28 mouse cellular contexts compared by ENCODE assay signal in genomic region chr2:112393958-112394357, GRCm38 (mm10). TPM values are rescaled to one million over a fixed set of nuclear protein-coding genes. Genes with fewer than 3 reads are reported as not detected.
DNase-seq lines count a peak whose midpoint lies in the region; ATAC-seq and TF ChIP-seq lines count a peak whose summit lies in the region.
"Had no signal": no experiment of that assay in that cellular context is flagged by ENCODE, and none has a peak within 500 bp of the region (broad histone marks: within the 10 kb centered on the region; RNA-seq: fewer than 3 reads in every experiment).

No protein-coding gene starts in this region.

- H3K36me3 ChIP-seq in macrophage (ENCODE audit: inconsistent target): no peaks in the 10 kb centered on the region
- no peaks in the 10 kb centered on the region for H3K36me3 ChIP-seq in hindbrain, embryonic 12.5 days
- H3K36me3 ChIP-seq: embryonic facial prominence, embryonic 13.5 days; embryonic facial prominence, embryonic 15.5 days; forebrain, embryonic 12.5 days had no signal

- no peaks in the 10 kb centered on the region for H3K4me1 ChIP-seq in hindbrain, embryonic 12.5 days
- H3K4me1 ChIP-seq: embryonic facial prominence, embryonic 15.5 days; forebrain, embryonic 10.5 days; forebrain, embryonic 12.5 days had no signal

- peak; percentile 37 for ATAC-seq in common myeloid progenitor, adult 5-6 weeks (replicated peaks; ENCODE audit: low read depth, poor library complexity, severe bottlenecking)
- peak; percentile 35 for ATAC-seq in megakaryocyte progenitor cell, adult 5-6 weeks (replicated peaks; ENCODE audit: poor library complexity)
- ATAC-seq in hindbrain, embryonic 12.5 days (ENCODE audit: low FRiP score): no peak
- ATAC-seq: activated CD4-positive, CD25-positive, alpha-beta regulatory T cell, adult 4 months; CD4-positive, CD25-positive, alpha-beta regulatory T cell, adult 4 months; forebrain, embryonic 14.5 days; forebrain, embryonic 16.5 days; Patski had no signal

- H3K79me2 ChIP-seq in macrophage (ENCODE audit: inconsistent target): peaks cover 99% of the 10 kb centered on the region

- H3K4me2 ChIP-seq in hindbrain, embryonic 12.5 days (replicated peaks): no peak overlapping the region
- H3K4me2 ChIP-seq: embryonic facial prominence, embryonic 13.5 days; embryonic facial prominence, embryonic 15.5 days; forebrain, embryonic 12.5 days had no signal

- H3K9me3 ChIP-seq in hindbrain, embryonic 12.5 days (replicated peaks): no peaks in the 10 kb centered on the region
- H3K9me3 ChIP-seq: embryonic facial prominence, embryonic 13.5 days; embryonic facial prominence, embryonic 15.5 days; forebrain, embryonic 10.5 days; forebrain, embryonic 12.5 days; G1E had no signal

- TF ChIP-seq CTCF in layer of hippocampus, adult 2 months (conservative IDR thresholded peaks at IDR 0.05): 0 out of 2 replicates have a peak, but pooled peaks have one; percentile 10

- no peak for DNase-seq in layer of hippocampus, adult 2 months (ENCODE audit: low spot score in 2 of 2)
- DNase-seq in layer of hippocampus, postnatal 25 days (ENCODE audit: extremely low spot score in 1 of 2, low spot score in 1 of 2): no peak
- no peak for DNase-seq in thymus, postnatal 0 days (ENCODE audit: low spot score)
- no peak for DNase-seq in gastrocnemius, postnatal 14 days
- DNase-seq: adrenal gland, adult 8-10 months; adrenal gland, postnatal 14 days; cerebellum, adult 11-12 months; cerebellum, adult 2 months; cerebellum, adult 9-10 months; cerebellum, postnatal 10 days; cerebellum, postnatal 25 days; embryo, embryonic 11 days had no signal

- H3K27me3 ChIP-seq in hindbrain, embryonic 12.5 days: no peaks in the 10 kb centered on the region
- H3K27me3 ChIP-seq: CH12.LX; embryonic facial prominence, embryonic 13.5 days; embryonic facial prominence, embryonic 15.5 days; forebrain, embryonic 12.5 days; Patski had no signal

- H3K27ac ChIP-seq in layer of hippocampus, adult 2 months: no peak overlapping the region
- H3K27ac ChIP-seq in macrophage: peak overlapping the region; percentile 28; the same call in 1 of the 2 replicates
- no peak overlapping the region for H3K27ac ChIP-seq in hindbrain, embryonic 12.5 days
- H3K27ac ChIP-seq: embryonic facial prominence, embryonic 13.5 days; embryonic facial prominence, embryonic 15.5 days; forebrain, embryonic 10.5 days; forebrain, embryonic 12.5 days had no signal

- H3K4me3 ChIP-seq in layer of hippocampus, adult 2 months: no peak overlapping the region
- H3K4me3 ChIP-seq in macrophage (ENCODE audit: inconsistent target): no peak overlapping the region
- no peak overlapping the region for H3K4me3 ChIP-seq in hindbrain, embryonic 12.5 days
- H3K4me3 ChIP-seq: embryonic facial prominence, embryonic 13.5 days; embryonic facial prominence, embryonic 15.5 days; erythroblast, embryonic 14.5 days; forebrain, embryonic 10.5 days; forebrain, embryonic 12.5 days had no signal

- intact Hi-C loops in gastrocnemius, postnatal 14 days (cut with DNase I; ENCODE audit: low total_unique reads): no loop called here

- no peak overlapping the region for H3K9ac ChIP-seq in hindbrain, embryonic 12.5 days
- H3K9ac ChIP-seq: embryonic facial prominence, embryonic 13.5 days; embryonic facial prominence, embryonic 15.5 days; forebrain, embryonic 12.5 days had no signal

RNA-seq across cellular contexts. Expression of gene Katnbl1, which starts 14.9 kb away (rescaled TPM):
- total RNA-seq in layer of hippocampus, adult 2 months (2021): 10 to 100 TPM; 10.9 to 12.5 TPM
- total RNA-seq in layer of hippocampus, postnatal 25 days (2021): 10 to 100 TPM; 10.4 to 12.5 TPM
- 22.4 and 22.9 TPM in 2 replicates for total RNA-seq in common myeloid progenitor, adult 5-6 weeks (2017)
- 100 to 1,000 TPM in 2 of 26 experiments, 10 to 100 TPM in 24; 23.3 to 105 (median 51.8) TPM for total RNA-seq in macrophage (2018; cell fraction: chromatin; rRNA removed)
- total RNA-seq in macrophage (2018; cell fraction: cytosol; rRNA removed): 10 to 100 TPM; 10.9 to 31.1 (median 16.0) TPM
- 10 to 100 TPM; 19.5 to 90.1 (median 47.2) TPM for total RNA-seq in macrophage (2018; cell fraction: nucleus; rRNA removed)
- polyA plus RNA-seq in macrophage (2018): 17.2 to 23.4 TPM (median 22.4 TPM) in 3 replicates
- 20.3 and 24.7 TPM in 2 replicates for total RNA-seq in megakaryocyte progenitor cell, adult 5-6 weeks (2015)
- total RNA-seq in megakaryocyte progenitor cell, adult 5-6 weeks (2017): 15.7 and 20.2 TPM in 2 replicates
- 33.1 and 33.2 TPM in 2 replicates for polyA plus RNA-seq in thymus, postnatal 0 days (2015; fragmentation: Nextera tagmentation; extraction: Ambion mirVana)
- polyA plus RNA-seq in hindbrain, embryonic 12.5 days (2016; fragmentation: Nextera tagmentation; extraction: Ambion mirVana): 43.3 and 48.4 TPM in 2 replicates
- total RNA-seq in gastrocnemius, postnatal 14 days (2021): 1 to 10 TPM; 4.3 to 5.1 TPM

RNA-seq across cellular contexts. Expression of gene Emc4, which starts 26.1 kb away (rescaled TPM):
- 100 to 1,000 TPM; 130 to 136 TPM for total RNA-seq in layer of hippocampus, adult 2 months (2021)
- total RNA-seq in layer of hippocampus, postnatal 25 days (2021): 100 to 1,000 TPM; 141 to 144 TPM
- total RNA-seq in common myeloid progenitor, adult 5-6 weeks (2017): 67.7 and 81.2 TPM in 2 replicates
- 10 to 100 TPM in 14 of 26 experiments, 1 to 10 TPM in 12; 3.3 to 20.5 (median 10.6) TPM for total RNA-seq in macrophage (2018; cell fraction: chromatin; rRNA removed)
- 10 to 100 TPM; 50.2 to 79.6 (median 63.8) TPM for total RNA-seq in macrophage (2018; cell fraction: cytosol; rRNA removed)
- 10 to 100 TPM in 24 of 26 experiments, 1 to 10 TPM in 2; 9.1 to 43.2 (median 26.7) TPM for total RNA-seq in macrophage (2018; cell fraction: nucleus; rRNA removed)
- 56.0 to 89.0 TPM (median 56.6 TPM) in 3 replicates for polyA plus RNA-seq in macrophage (2018)
- 97.1 and 106 TPM in 2 replicates for total RNA-seq in megakaryocyte progenitor cell, adult 5-6 weeks (2015)
- total RNA-seq in megakaryocyte progenitor cell, adult 5-6 weeks (2017): 73.0 and 77.6 TPM in 2 replicates
- polyA plus RNA-seq in thymus, postnatal 0 days (2015; fragmentation: Nextera tagmentation; extraction: Ambion mirVana): 123 and 127 TPM in 2 replicates
- polyA plus RNA-seq in hindbrain, embryonic 12.5 days (2016; fragmentation: Nextera tagmentation; extraction: Ambion mirVana): 109 and 113 TPM in 2 replicates
- total RNA-seq in gastrocnemius, postnatal 14 days (2021): 10 to 100 TPM; 67.2 to 71.2 TPM
